Mouse (Mus musculus): ENCODE data around the gene Smcr8. TPM values are rescaled to one million over a fixed set of nuclear protein-coding genes. Genes with fewer than 3 reads are reported as not detected.

Smcr8 gene
- total and polyA plus RNA-seq, 3 experiments, result 17.0 to 20.5 TPM; not detected in 1

- TF ChIP-seq SIN3A (IDR thresholded peaks at IDR 0.05; ENCODE audit: low read length) (no peak), RCOR1 (IDR thresholded peaks at IDR 0.05; ENCODE audit: low read depth, low read length) (no peak), ELF1 (IDR thresholded peaks at IDR 0.05; ENCODE audit: low read depth, low read length) (no peak), TAL1 (IDR thresholded peaks at IDR 0.05; ENCODE audit: low read length) (no peak), CTCF (IDR thresholded peaks at IDR 0.05 in 2 of 3, conservative IDR thresholded peaks at IDR 0.05 in 1 of 3; ENCODE audit: control insufficient read depth in 1 of 3, insufficient read depth in 1 of 3, low read depth in 2 of 3, low read length in 3 of 3, poor library complexity in 1 of 3, severe bottlenecking in 1 of 3) (no peak), E2F4 (IDR thresholded peaks at IDR 0.05; ENCODE audit: borderline replicate concordance, low read depth, low read length) (no peak), USF1 (IDR thresholded peaks at IDR 0.05; ENCODE audit: low read depth, low read length) (no peak), NRF1 (IDR thresholded peaks at IDR 0.05; ENCODE audit: insufficient read depth, low read depth, low read length, poor library complexity, severe bottlenecking) (no peak), MAFK (IDR thresholded peaks at IDR 0.05; ENCODE audit: borderline replicate concordance, low read depth, low read length) (no peak), ZKSCAN1 (IDR thresholded peaks at IDR 0.05; ENCODE audit: low read depth, low read length) (no peak)
- Histone ChIP-seq H3K9ac (ENCODE audit: control insufficient read depth, low read depth, low read length, poor library complexity, severe bottlenecking) (no peak overlapping the region), H3K4me3 (ENCODE audit: control insufficient read depth in 1 of 2, insufficient read depth in 1 of 2, low read depth in 2 of 2, low read length in 2 of 2) (no peak overlapping the region), H3K9me3 (replicated peaks; ENCODE audit: insufficient read depth, low read length) (no peaks in the 10 kb centered on the region), H3K27ac (ENCODE audit: control insufficient read depth, low read depth, low read length) (no peak overlapping the region), H3K36me3 (ENCODE audit: control insufficient read depth in 1 of 2, insufficient read depth in 2 of 2, low read length in 2 of 2) (peaks cover 0 to 1% of the 10 kb centered on the region in 2 experiments; a peak in 1 of 4 replicates), H3K27me3 (ENCODE audit: control insufficient read depth in 1 of 2, insufficient read depth in 2 of 2, low read length in 2 of 2) (no peaks in the 10 kb centered on the region), H3K79me2 (ENCODE audit: control insufficient read depth, insufficient read depth, low read length, poor library complexity) (no peaks in the 10 kb centered on the region), H3K4me1 (ENCODE audit: control insufficient read depth in 1 of 2, insufficient read depth in 2 of 2, low read length in 2 of 2) (no peaks in the 10 kb centered on the region)
- DNase-seq (ENCODE audit: low read depth, low spot score), result no peak
Observed at GRCm38 (mm10) chr11:60737450-60737849, 39.9 kb upstream of the Smcr8 start.

GRCm38 (mm10) chr11:60740321-60740720, 37.0 kb upstream of the Smcr8 start:
- H3K4me3 ChIP-seq (ENCODE audit: control insufficient read depth in 1 of 2, insufficient read depth in 1 of 2, low read depth in 2 of 2, low read length in 2 of 2), result no peak overlapping the region
- H3K9me3 ChIP-seq (replicated peaks; ENCODE audit: insufficient read depth, low read length), result no peaks in the 10 kb centered on the region
- H3K27me3 ChIP-seq (ENCODE audit: control insufficient read depth in 1 of 2, insufficient read depth in 2 of 2, low read length in 2 of 2), result no peaks in the 10 kb centered on the region
- H3K4me1 ChIP-seq (ENCODE audit: control insufficient read depth in 1 of 2, insufficient read depth in 2 of 2, low read length in 2 of 2), result no peaks in the 10 kb centered on the region
- no peak for DNase-seq (ENCODE audit: low read depth, low spot score)
- no peaks in the 10 kb centered on the region for H3K79me2 ChIP-seq (ENCODE audit: control insufficient read depth, insufficient read depth, low read length, poor library complexity)
- peaks cover 0 to 3% of the 10 kb centered on the region in 2 experiments; a peak in 2 of 4 replicates for H3K36me3 ChIP-seq (ENCODE audit: control insufficient read depth in 1 of 2, insufficient read depth in 2 of 2, low read length in 2 of 2)
- no peak overlapping the region for H3K9ac ChIP-seq (ENCODE audit: control insufficient read depth, low read depth, low read length, poor library complexity, severe bottlenecking)
- no peak overlapping the region for H3K27ac ChIP-seq (ENCODE audit: control insufficient read depth, low read depth, low read length)
- TF ChIP-seq JUND (IDR thresholded peaks at IDR 0.05; ENCODE audit: low read depth, low read length), result no peak
- no peak for TF ChIP-seq GABPA (IDR thresholded peaks at IDR 0.05; ENCODE audit: low read depth, low read length)
- TF ChIP-seq NRF1 (IDR thresholded peaks at IDR 0.05; ENCODE audit: insufficient read depth, low read depth, low read length, poor library complexity, severe bottlenecking), result no peak
- TF ChIP-seq MAFK (IDR thresholded peaks at IDR 0.05; ENCODE audit: borderline replicate concordance, low read depth, low read length), result no peak
- no peak for TF ChIP-seq HCFC1 (IDR thresholded peaks at IDR 0.05; ENCODE audit: low read depth, low read length)
- no peak for TF ChIP-seq NELFE (IDR thresholded peaks at IDR 0.05; ENCODE audit: low read depth, low read length)
- TF ChIP-seq RAD21 (IDR thresholded peaks at IDR 0.05; ENCODE audit: low read depth, low read length), result no peak
- TF ChIP-seq MAZ (IDR thresholded peaks at IDR 0.05; ENCODE audit: low read depth, low read length), result no peak
- no peak for TF ChIP-seq USF2 (IDR thresholded peaks at IDR 0.05; ENCODE audit: borderline replicate concordance in 1 of 2, insufficient read depth in 1 of 2, low read depth in 1 of 2, low read length in 2 of 2)
- no peak for TF ChIP-seq TBP (IDR thresholded peaks at IDR 0.05; ENCODE audit: low read depth, low read length)
- TF ChIP-seq CHD1 (IDR thresholded peaks at IDR 0.05; ENCODE audit: low read depth, low read length), result no peak
- TF ChIP-seq MYB (IDR thresholded peaks at IDR 0.05; ENCODE audit: low read depth, low read length), result no peak
- no peak for TF ChIP-seq ZMIZ1 (IDR thresholded peaks at IDR 0.05; ENCODE audit: low read depth, low read length)
- no peak for TF ChIP-seq BHLHE40 (IDR thresholded peaks at IDR 0.05; ENCODE audit: borderline replicate concordance, low read depth, low read length)
- no peak for TF ChIP-seq SMC3 (IDR thresholded peaks at IDR 0.05; ENCODE audit: low read depth, low read length)
- TF ChIP-seq SIN3A (IDR thresholded peaks at IDR 0.05; ENCODE audit: low read length), result no peak
- TF ChIP-seq MEF2A (IDR thresholded peaks at IDR 0.05; ENCODE audit: extremely low read depth, insufficient replicate concordance, low read depth, low read length, poor library complexity, severe bottlenecking), result no peak
- no peak for TF ChIP-seq CTCF (IDR thresholded peaks at IDR 0.05 in 2 of 3, conservative IDR thresholded peaks at IDR 0.05 in 1 of 3; ENCODE audit: control insufficient read depth in 1 of 3, insufficient read depth in 1 of 3, low read depth in 2 of 3, low read length in 3 of 3, poor library complexity in 1 of 3, severe bottlenecking in 1 of 3)
- no peak for TF ChIP-seq E2F4 (IDR thresholded peaks at IDR 0.05; ENCODE audit: borderline replicate concordance, low read depth, low read length)

Measured in MEL (cell line).